Mouse (Mus musculus): ENCODE measurements at regions not wholly inside any gene's neighbourhood (a gene's known extent, or its start where the extent isn't known, plus 50 kb on each side); places are given as distances from the start of the nearest gene placed in this dataset.
A peak's percentile ranks its signal among the peaks of the same experiment; 100 is the strongest.

GRCm38 (mm10) chr2:70914372-70914771 is 88.8 kb upstream of the Tlk1 start:
- ATAC-seq (replicated peaks in 1 of 2; ENCODE audit: insufficient read depth in 1 of 2, low FRiP score in 2 of 2, low TSS enrichment in 1 of 2, low read depth in 1 of 2, poor library complexity in 2 of 2, severe bottlenecking in 2 of 2): no peak

GRCm38 (mm10) chr2:70909401-70909800 is 83.9 kb upstream of the Tlk1 start:
- ATAC-seq (replicated peaks in 1 of 2; ENCODE audit: insufficient read depth in 1 of 2, low FRiP score in 2 of 2, low TSS enrichment in 1 of 2, low read depth in 1 of 2, poor library complexity in 2 of 2, severe bottlenecking in 2 of 2): no peak

- no peak for ATAC-seq (replicated peaks in 1 of 2; ENCODE audit: insufficient read depth in 1 of 2, low FRiP score in 2 of 2, low TSS enrichment in 1 of 2, low read depth in 1 of 2, poor library complexity in 2 of 2, severe bottlenecking in 2 of 2)
Observed at GRCm38 (mm10) chr2:70908579-70908978, 83.1 kb upstream of the Tlk1 start.

GRCm38 (mm10) chr2:70906216-70906615 is 80.7 kb upstream of the Tlk1 start:
- no peak for ATAC-seq (replicated peaks in 1 of 2; ENCODE audit: insufficient read depth in 1 of 2, low FRiP score in 2 of 2, low TSS enrichment in 1 of 2, low read depth in 1 of 2, poor library complexity in 2 of 2, severe bottlenecking in 2 of 2)

GRCm38 (mm10) chr2:70904429-70904828 is 78.9 kb upstream of the Tlk1 start:
- no peak for ATAC-seq (replicated peaks in 1 of 2; ENCODE audit: insufficient read depth in 1 of 2, low FRiP score in 2 of 2, low TSS enrichment in 1 of 2, low read depth in 1 of 2, poor library complexity in 2 of 2, severe bottlenecking in 2 of 2)

- ATAC-seq (replicated peaks in 1 of 2; ENCODE audit: insufficient read depth in 1 of 2, low FRiP score in 2 of 2, low TSS enrichment in 1 of 2, low read depth in 1 of 2, poor library complexity in 2 of 2, severe bottlenecking in 2 of 2): no peak
Observed at GRCm38 (mm10) chr2:70902196-70902595, 76.7 kb upstream of the Tlk1 start.

- no peak for ATAC-seq (replicated peaks in 1 of 2; ENCODE audit: insufficient read depth in 1 of 2, low FRiP score in 2 of 2, low TSS enrichment in 1 of 2, low read depth in 1 of 2, poor library complexity in 2 of 2, severe bottlenecking in 2 of 2)
Observed at GRCm38 (mm10) chr2:70901479-70901878, 76.0 kb upstream of the Tlk1 start.

- no peak for ATAC-seq (replicated peaks in 1 of 2; ENCODE audit: insufficient read depth in 1 of 2, low FRiP score in 2 of 2, low TSS enrichment in 1 of 2, low read depth in 1 of 2, poor library complexity in 2 of 2, severe bottlenecking in 2 of 2)
Observed at GRCm38 (mm10) chr2:70899056-70899455, 73.5 kb upstream of the Tlk1 start.

- ATAC-seq (replicated peaks in 1 of 2; ENCODE audit: insufficient read depth in 1 of 2, low FRiP score in 2 of 2, low TSS enrichment in 1 of 2, low read depth in 1 of 2, poor library complexity in 2 of 2, severe bottlenecking in 2 of 2): no peak
Observed at GRCm38 (mm10) chr2:70898396-70898795, 72.9 kb upstream of the Tlk1 start.

GRCm38 (mm10) chr2:70897373-70897772 is 71.8 kb upstream of the Tlk1 start:
- no peak for ATAC-seq (replicated peaks in 1 of 2; ENCODE audit: insufficient read depth in 1 of 2, low FRiP score in 2 of 2, low TSS enrichment in 1 of 2, low read depth in 1 of 2, poor library complexity in 2 of 2, severe bottlenecking in 2 of 2)

- no peak for ATAC-seq (replicated peaks in 1 of 2; ENCODE audit: insufficient read depth in 1 of 2, low FRiP score in 2 of 2, low TSS enrichment in 1 of 2, low read depth in 1 of 2, poor library complexity in 2 of 2, severe bottlenecking in 2 of 2)
Observed at GRCm38 (mm10) chr2:70889522-70890100, 64.1 kb upstream of the Tlk1 start.

GRCm38 (mm10) chr2:70888840-70889469 is 63.4 kb upstream of the Tlk1 start:
- ATAC-seq (replicated peaks in 1 of 2; ENCODE audit: insufficient read depth in 1 of 2, low FRiP score in 2 of 2, low TSS enrichment in 1 of 2, low read depth in 1 of 2, poor library complexity in 2 of 2, severe bottlenecking in 2 of 2): no peak

- ATAC-seq (replicated peaks in 1 of 2; ENCODE audit: insufficient read depth in 1 of 2, low FRiP score in 2 of 2, low TSS enrichment in 1 of 2, low read depth in 1 of 2, poor library complexity in 2 of 2, severe bottlenecking in 2 of 2): no peak
Observed at GRCm38 (mm10) chr2:70886831-70887230, 61.3 kb upstream of the Tlk1 start.

- ATAC-seq (replicated peaks in 1 of 2; ENCODE audit: insufficient read depth in 1 of 2, low FRiP score in 2 of 2, low TSS enrichment in 1 of 2, low read depth in 1 of 2, poor library complexity in 2 of 2, severe bottlenecking in 2 of 2): peak; percentile 92 to 99
Observed at GRCm38 (mm10) chr2:70885674-70886073, 60.1 kb upstream of the Tlk1 start.

GRCm38 (mm10) chr2:70877333-70878080 is 52.0 kb upstream of the Tlk1 start:
- peak in 1 of 2 experiments; percentile 53; a peak in 2 of 4 replicates for ATAC-seq (replicated peaks in 1 of 2; ENCODE audit: insufficient read depth in 1 of 2, low FRiP score in 2 of 2, low TSS enrichment in 1 of 2, low read depth in 1 of 2, poor library complexity in 2 of 2, severe bottlenecking in 2 of 2)

GRCm38 (mm10) chr2:70876251-70876650 is 50.7 kb upstream of the Tlk1 start:
- no peak for ATAC-seq (replicated peaks in 1 of 2; ENCODE audit: insufficient read depth in 1 of 2, low FRiP score in 2 of 2, low TSS enrichment in 1 of 2, low read depth in 1 of 2, poor library complexity in 2 of 2, severe bottlenecking in 2 of 2)

All from hematopoietic stem cell, adult 5-6 weeks (primary cell).